Mouse (Mus musculus) spleen, postnatal 0 days (tissue): ENCODE data around the gene Anks1. TPM values are rescaled to one million over a fixed set of nuclear protein-coding genes. Genes with fewer than 3 reads are reported as not detected.

Source experiments
- polyA plus RNA-seq: library from polyadenylated mRNA; unstranded; fragments of >200 nt; fragmentation: Nextera tagmentation; extraction: Ambion mirVana; gene quantifications from 2 replicates; pipeline ENCODE4 v1.2.1, GENCODE M21; 2015

Gene Anks1
- polyA plus RNA-seq = 6.5 and 9.1 TPM in 2 replicates

DNA sequence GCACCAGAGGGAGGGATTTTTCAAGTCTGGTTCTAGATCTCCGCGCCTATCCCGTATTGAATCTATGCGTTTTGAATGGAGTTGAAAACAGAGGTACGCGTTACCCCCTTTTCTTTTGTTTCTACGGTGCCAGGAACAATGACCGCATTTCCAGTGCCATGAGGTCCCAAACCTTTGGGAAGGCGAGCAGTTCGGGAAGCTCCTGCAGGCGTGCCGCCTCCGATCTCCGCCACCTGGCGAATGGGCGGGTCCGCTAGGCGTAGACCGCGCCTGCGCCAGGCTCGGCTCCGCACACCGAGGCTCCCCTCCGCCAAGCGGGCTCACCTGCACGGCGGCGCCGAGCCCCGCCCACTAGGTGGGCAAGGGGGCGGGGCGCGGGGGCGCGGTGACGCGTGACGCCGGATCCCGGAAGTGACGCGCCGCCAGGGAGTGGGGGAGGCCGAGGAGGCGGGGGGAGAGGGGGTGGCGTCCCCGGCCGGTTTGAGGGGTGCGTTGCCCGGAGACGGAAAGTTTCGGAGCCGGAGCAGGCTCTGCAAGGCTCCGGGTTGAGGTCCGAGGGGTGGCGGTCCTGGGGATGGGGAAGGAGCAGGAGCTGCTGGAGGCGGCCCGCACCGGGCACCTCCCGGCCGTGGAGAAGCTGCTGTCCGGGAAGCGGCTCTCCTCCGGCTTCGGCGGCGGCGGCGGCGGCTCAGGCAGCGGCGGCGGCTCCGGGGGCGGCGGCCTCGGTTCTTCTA is at the start of gene Anks1:
Gene Anks1 (plus strand): TSS at position 419 of the 734 bp plus-strand sequence.

DNA sequence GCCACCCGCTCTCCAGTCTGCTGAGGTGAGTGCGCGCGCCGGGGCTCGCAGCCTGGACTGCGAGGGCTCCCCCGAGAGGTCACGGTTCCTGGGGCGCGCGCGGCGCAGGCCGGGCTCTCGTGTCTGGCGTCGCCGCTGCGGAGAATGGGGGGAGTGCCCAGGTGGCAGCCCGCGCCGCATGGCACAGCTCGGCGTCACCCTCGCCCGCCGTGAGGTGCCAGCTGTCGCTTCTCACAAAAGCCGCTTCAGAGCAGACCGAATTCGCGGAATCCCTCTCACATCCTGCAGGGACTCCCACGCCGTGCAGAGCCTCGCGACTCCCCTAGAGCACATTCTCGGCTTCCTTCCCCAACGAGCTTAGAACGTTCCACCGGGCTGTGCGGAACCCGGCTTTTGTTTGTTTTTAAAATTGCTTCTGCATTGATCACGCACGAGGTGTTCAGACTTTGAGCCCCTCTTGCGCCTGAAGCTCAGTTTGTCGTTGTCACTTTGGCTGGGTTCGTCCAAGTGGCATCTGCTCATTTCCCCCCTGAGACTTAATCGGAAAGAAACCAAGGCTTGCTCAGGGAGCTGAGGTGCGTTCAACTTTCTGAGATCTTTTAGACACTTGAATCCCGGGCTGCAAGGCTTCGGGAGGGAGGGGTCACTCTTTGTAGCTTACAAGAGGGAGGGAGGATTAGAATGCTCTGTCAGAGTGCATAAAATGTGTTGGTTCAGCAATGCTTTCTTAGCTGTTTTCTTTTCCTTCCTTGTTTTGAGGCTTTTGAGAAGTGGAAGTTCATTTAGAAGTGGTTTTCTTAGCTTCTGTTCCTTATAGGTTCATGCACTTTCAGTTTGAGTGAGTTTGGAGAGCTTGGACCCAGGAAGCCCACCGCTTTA is 755 bp downstream of the Anks1 start, which contains the start of gene Taf11:
Gene Taf11 (minus strand): TSS at position 223 of the 879 bp plus-strand sequence.

DNA sequence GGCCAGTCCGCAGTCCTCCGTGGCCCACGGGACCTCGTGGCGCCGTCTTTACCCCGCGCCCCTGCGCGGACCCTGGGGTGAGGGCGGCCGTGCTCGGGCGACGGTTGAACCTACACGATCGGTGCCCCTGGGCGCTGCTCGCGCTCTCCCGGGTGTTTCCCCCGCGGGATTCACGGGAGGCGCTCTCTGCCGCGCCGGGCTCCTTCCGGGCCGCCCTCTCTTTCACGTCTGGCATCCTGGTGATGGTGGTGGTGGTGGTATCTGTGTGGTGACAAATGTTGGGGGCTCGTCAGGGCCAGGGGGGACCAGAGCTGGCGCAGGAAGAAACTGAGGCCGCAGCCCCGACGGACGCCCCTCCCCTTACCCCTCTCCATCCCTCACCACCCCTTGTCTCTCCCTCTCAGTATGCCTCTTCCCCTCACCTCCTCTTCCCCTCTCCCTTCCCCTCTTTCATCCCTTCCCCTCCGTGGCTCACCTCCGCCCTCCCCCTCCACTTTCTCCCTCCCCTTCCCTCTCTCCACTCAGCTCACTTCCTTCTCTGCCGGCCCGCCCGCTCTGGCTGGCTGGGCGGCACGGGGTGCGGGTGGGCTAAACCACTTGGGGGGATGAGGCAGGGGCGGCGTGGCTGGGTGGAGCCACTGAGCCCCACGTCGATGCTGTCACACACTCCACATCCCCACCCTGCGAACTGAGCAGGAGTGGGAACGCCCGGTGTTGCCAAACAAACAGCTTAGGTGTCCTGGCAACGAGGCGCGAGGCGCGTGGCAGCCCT is 171.1 kb downstream of the Anks1 start, which contains the start of gene Tcp11:
Gene Tcp11 (minus strand): TSS at position 595 of the 772 bp plus-strand sequence.

Other genes with a start within 250 kb of the Anks1 start
- 0.12 TPM in 1 of 2 replicates, not detected in the other for gene Spdef, start 180.4 kb upstream of the Anks1 start, polyA plus RNA-seq
- gene D17Wsu92e, start 88.7 kb upstream of the Anks1 start, polyA plus RNA-seq = 26.5 and 26.8 TPM in 2 replicates
- gene Snrpc, start 71.2 kb upstream of the Anks1 start, polyA plus RNA-seq = 222 and 225 TPM in 2 replicates
- 3.2 and 3.5 TPM in 2 replicates for gene Uhrf1bp1, start 52.9 kb upstream of the Anks1 start, polyA plus RNA-seq
- gene Taf11, start 538 bp downstream of the Anks1 start, polyA plus RNA-seq = 32.1 and 33.7 TPM in 2 replicates
- 0.46 TPM in 2 replicates for gene Tcp11, start 171.3 kb downstream of the Anks1 start, polyA plus RNA-seq
- 0.29 and 0.30 TPM in 2 replicates for gene Scube3, start 232.8 kb downstream of the Anks1 start, polyA plus RNA-seq